Mouse (Mus musculus): ENCODE measurements around the gene Hoxd4.

Gene Hoxd4

DNA sequence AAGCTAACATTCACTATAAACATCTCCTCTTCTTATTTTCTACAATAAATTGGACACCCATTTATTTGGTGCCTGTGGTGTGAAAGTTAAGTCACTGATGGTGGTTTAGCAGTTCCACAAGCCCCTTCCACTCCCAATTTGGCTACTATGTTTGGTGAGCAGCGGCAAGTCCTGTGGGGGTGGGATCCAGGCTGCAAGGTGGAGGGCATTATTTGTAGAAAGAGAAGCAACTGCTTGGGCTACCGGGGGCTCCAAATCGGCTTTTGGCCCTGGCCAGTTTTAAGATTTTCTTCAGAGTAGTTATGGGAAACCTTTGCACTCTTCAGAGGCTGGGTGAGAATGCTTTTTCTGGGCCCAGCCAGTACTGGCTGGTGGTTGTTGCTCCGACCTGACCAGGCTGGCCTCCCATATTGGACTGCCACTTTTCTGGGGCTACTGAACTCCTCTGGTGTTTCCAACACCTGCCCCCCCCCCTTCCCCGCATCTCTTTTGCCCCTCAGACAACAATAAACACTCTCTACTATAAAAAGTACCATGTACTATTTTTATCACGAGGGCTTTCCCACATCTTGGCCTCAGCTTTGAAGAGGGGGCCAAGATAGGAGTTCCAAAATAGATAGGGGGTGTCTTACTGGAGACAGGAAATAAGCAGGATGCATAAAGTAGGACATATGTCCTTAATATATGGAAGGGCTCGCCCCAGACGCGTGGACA lies 20.2 kb downstream of the Hoxd4 start:
- DNase-seq: no peak

DNA sequence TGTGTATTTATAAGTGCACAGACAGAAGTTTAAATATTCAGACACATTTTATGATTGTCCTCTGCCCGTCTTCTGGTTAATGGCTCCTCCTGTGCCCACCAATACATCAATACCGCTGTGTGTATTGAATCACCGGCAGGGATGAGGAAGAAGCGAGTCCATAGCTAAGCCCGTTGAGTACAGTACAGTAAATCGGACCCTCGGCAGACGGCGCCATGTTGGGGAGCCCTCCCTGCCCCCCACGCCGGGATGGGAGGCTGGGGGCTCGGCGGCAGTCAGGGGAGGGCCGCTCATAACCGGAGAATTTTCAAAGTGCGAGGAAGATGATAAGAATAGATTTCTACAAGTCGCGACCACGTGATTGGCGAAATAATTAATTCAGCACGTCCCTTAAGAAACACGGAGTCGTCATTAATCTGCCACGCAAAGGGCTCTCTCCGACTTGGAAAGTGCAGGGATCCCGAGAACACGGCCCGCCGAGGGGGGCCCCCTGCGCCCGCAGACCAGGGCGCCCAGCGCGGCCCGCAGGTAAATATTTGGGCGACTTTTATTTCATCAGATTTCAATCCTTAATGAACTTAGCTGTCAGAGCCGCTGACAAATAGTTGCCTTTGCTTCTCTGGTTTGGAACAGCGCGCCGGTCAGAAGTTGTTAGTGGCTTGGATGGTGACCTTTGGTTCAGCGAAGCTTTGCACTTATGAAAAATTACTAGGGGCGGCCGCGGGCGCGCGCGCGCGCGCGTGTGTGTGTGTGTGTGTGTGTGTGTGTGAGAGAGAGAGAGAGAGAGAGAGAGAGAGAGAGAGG lies 21.0 kb downstream of the Hoxd4 start:
- DNase-seq: peak; percentile 56

- no peak for DNase-seq
Measured at GRCm38 (mm10) chr2:74733317-74733661, 21.6 kb downstream of the Hoxd4 start.

GRCm38 (mm10) chr2:74733765-74734164 lies 22.0 kb downstream of the Hoxd4 start:
- DNase-seq: no peak

- DNase-seq: no peak
Measured at GRCm38 (mm10) chr2:74734451-74734850, 22.7 kb downstream of the Hoxd4 start.

DNA sequence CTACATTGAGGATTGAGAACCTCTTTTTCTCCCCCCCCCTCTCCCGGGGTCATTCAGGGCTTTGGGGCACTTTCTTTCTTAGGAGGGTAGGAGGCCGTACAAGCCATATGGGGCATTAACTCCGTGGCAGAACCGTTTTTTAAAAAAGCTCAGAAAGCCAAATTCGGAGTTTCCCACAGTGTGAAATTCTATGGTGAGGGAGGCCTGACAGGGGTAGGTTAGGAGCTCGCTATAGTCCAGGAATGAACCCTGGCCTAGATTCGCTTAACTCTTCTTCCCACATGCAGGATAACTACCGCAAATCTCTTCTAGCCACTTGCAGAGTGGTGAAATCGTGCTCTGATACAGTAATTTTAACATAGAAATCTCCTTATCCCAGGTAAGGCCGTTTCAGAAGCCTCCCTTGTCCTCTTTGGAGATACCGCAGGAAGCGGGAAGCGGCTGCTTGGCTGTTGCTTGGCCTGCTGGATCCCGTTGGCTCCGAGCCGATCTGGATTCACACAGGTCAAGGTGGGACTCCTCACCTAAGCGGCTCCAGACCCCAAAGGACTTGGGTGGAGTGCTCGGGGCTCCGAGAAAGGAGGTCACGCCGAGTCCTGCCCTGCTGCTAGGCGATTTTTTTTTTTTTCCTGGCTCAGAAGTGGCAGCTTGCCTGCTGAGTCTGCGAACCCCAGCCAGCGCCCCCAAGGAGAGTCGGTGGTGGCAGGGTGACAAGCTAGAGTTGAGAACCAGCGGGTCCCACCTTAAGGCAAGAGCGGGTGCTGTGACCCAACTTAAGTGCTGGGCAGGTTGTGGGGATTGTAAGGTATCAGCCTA lies 23.5 kb downstream of the Hoxd4 start:
- peak; percentile 45 for DNase-seq

- DNase-seq: peak; percentile 47
Measured at GRCm38 (mm10) chr2:74735851-74736687, 24.3 kb downstream of the Hoxd4 start.

DNA sequence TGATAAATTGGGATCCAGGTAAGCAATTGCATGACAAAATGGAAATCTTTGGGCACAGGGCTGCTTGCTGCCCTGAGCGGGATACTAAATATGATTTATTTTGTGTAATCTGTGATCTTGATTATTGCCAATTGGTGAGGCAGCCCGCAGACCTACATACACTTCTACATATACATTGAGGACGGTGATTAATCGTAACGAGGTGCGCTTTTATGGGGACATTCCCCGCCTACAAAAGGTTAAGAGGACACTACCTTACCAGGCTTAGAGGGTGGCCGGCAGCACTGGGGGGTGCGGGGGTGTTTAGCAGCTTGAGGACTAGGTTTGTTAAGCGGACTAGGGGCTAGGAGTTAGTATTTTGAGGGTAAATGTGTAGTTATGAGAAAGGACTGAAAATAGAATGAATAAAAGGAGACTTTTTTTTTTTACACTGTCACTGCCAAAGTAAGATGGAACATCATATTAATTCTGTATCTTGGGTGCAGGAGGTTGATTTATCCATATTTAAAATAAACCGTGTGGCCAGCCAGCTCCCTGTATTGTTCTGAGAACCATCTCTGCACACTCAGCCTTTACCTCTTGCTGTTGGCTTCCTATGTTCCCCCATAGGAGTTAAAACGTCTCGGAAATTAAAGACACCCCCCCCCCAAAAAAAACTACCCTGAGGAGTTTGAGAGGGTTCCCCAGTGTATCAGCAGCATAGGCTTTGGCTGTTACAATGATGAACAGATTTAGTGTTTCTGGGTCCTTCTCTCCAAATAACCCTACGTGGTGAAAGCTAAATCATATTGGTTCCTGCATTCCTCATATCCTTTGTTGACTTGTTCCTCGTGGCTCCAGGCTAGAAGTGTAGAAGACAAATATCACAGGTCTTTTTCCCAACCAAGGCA lies 25.2 kb downstream of the Hoxd4 start:
- no peak for DNase-seq

DNA sequence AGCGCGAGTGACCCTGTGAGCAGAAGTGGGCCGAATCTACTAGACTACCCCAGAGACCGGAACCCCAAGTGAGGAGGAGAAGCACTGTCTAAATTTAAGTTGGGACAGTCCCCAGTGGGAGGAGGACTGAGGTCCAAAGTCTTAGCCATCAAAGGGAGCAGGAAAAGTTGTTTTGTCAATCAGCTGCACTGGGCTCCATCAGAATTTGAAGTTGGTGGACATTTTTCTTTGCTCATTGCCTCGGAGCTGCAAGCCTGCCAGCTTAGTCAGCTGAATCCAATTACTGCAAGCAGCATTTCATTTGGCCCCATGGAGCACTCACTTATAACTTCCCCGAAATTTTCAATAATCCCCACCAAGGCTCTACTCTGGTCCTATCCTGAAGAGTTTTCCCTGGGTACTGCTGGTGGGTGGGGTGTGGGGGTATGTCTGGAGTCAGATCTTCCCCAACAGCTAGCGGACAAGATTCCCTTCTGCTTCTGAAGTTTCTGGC lies 25.9 kb downstream of the Hoxd4 start:
- peak; percentile 34 for DNase-seq

- DNase-seq: peak; percentile 37
Measured at GRCm38 (mm10) chr2:74738623-74739475, 27.1 kb downstream of the Hoxd4 start.

DNA sequence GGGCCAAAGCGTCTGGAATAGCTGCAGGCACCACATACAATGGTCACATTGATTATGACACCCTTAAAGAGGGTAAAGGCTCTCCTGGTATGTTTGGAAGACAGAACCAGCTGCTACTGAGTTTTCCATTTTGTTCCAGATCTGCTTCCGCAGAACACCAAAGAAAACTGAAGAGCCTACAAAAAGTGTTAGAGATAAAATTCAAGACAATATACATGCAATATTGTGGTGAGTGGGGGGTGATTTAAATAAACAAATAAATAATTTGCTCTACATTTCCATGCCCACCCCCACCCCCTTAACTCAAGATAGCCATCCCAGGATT lies 27.7 kb downstream of the Hoxd4 start:
- DNase-seq: no peak

- DNase-seq: no peak
Measured at GRCm38 (mm10) chr2:74739869-74740268, 28.1 kb downstream of the Hoxd4 start.

DNA sequence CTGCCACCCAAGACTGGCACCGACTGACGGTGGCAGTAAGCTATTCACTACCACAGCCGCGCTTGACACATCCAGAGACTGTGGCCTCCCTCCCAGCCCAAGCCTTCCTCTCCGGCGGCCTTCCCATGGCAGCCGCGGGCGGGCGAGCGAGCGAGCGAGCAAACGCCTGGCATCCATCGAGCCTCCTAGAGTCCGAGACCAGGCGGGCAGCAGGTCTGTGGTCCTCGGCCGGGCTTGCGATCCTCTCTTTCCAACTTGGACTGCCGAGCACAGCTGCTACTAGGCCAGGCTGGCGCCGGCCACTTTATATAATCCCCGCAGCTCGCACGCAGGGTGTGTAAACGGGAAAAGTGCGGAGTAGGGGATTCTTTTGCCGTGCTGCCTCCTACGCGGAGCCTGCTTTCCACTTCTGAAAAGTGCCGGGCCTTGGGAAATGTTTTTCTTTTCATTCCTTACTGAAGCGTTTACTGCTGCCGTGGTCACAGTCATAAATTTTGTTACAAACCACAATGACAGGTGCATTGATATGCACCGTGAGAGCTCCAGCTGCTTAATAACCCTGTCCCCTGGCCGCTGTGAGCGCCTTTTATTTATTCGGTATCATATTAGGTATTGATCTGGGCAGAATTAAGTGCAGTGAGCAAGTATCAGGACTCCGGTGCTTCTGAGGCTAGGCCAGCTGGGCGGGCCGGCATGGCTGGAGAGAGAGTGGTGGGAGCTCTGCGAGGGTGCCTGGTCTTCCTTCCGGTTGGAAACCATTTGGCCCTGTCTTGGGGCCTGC lies 28.8 kb downstream of the Hoxd4 start:
- peak; percentile 64 for DNase-seq

DNA sequence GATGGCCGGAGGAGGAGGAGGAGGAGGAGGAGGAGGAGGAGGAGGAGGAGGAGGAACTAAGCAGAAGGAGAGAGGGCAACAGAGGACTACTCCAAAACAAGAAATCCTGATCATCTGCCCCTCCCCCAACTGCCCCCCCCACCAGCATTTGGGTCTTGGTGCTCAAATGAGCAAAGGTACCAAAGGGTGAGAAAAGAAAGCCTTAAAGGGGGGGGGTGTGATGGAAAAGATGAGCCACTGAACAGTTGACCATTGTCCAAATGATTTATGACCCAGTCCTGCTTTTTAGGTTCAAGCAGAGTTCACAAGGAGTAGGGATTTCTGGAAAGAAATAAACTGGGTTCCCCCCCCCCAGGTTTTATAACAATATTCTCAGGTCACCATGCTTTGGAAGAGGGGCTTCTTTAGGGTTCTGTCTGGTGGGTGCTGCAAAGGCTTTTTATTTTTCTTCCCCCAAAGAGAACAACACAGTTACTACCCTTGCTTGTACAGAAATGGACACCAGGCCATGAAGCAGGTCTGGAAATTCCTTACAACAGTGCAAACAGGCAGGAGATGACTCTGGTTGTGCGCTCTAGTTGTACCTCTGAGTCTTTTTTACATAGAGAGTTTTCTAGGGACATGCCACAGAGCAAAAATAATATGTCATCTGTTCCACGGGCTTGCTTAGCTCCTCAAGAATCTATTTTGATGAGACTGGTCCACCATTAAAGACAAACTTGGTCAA lies 29.7 kb downstream of the Hoxd4 start:
- DNase-seq: no peak

- no peak for DNase-seq
Measured at GRCm38 (mm10) chr2:74741979-74742277, 30.2 kb downstream of the Hoxd4 start.

DNA sequence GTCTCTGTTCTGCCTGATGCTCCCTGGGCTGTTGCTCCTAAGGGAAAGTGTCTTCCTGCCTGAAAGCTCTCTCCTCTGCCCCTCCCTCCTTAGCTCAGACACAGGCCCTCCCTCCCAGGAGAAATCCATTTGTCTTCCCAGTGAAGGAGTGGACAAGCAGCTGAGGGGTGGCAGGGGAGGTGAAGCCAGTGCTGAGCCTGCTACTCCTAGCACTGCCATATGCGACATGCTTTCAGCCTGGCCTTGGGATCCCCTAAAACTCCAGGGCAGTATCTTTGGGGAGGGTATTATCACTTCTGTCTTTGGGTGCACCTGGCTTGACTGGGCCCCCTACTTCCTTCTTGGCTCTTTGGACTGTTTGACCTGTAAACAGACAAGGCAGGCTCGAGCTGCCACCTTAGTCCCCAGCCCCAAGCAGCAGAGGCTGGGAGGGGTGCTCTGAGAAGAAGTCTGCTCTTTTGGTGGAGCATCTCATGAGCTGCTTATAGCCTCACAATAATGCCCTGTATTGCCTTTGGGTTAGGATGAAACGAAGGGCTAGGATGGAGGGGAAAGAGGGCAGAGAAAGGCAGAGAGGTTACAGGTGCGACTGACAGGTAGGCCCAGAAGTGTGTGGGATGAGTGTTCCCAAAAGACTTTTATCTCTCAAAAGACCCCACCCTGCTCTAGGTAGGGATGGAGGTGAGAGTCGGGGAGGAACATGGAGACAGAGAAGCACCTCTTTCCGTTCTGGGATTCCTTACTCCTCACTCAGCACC lies 34.0 kb downstream of the Hoxd4 start:
- DNase-seq: no peak

GRCm38 (mm10) chr2:74746298-74746921 lies 34.7 kb downstream of the Hoxd4 start:
- peak; percentile 30 for DNase-seq

GRCm38 (mm10) chr2:74747006-74747405 lies 35.3 kb downstream of the Hoxd4 start:
- DNase-seq: peak; percentile 35

All from kidney, postnatal 10 days (tissue).